Mouse (Mus musculus) right cerebral cortex, postnatal 4 days (tissue): ENCODE measurements around the gene Ccdc155.
"Not testable (repeated sequence)": the region's sequence is repeated elsewhere in the genome, so short reads cannot be mapped to it uniquely, and the experiment has no call there.

ENCODE experiments used
- DNase-seq: peaks from one replicate; pipeline ENCODE4 v3.0.0-alpha.2; 2022

Gene Ccdc155

DNA sequence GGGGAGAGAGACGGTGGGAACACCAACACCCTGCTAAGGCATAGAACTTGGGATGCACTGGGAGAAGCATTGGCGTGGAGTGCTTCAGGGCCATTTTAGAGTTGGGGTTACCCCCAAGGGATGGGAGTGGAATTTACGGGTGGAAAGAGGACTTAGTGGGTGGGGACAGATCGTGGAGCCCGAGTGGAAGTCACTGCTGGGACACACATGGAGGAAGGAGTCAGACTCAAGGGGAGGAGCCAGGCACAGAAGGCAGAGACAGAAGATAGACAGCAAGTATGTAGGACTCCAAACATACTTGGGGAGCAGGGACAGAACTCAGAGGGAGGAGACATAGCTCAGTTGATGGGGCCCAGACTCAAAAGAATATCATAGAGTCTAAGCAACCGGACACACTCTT is 42.1 kb downstream of the Ccdc155 start:
- no peak for DNase-seq

DNA sequence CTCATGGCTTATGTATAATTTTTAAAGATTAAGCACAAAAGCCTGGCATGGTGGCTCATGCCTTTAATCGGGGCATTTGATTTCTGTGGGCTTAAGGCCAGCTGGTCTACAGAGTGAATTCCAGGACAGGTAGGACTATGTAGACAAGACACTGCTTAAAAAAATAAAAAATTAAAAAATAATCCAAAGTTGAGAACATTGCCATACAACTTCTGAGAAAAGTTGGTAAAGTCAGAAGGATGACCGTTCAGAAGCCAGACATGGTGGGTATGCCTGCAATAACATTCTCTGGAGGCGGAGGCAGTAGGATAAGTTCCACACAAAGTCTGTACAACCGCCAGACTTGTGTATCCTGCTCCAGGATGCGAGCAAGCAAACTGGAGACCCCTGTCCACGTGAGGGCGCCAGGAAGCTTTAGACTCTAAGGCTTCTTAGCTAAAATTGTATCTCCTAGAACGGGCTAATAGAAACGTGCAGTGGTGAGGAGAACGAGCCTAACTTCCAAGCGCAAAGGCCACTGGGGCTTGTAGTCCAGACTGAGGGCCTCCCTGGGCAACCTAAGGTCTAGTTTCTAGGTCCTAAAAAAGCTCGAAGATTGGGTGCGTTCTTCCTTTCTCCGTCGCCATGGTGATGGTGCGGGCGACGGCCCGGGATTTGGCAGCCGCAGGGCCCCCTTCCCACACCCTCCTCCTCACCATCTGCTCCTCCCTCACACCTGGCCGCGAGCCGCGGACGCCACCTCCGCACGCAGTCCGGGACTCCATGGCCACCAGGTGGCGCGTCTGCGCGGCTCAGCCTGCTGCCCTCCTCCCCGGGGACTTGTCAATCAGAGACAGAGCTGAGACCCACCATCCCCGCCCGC is 42.8 kb downstream of the Ccdc155 start:
- DNase-seq: peak; percentile 97

DNA sequence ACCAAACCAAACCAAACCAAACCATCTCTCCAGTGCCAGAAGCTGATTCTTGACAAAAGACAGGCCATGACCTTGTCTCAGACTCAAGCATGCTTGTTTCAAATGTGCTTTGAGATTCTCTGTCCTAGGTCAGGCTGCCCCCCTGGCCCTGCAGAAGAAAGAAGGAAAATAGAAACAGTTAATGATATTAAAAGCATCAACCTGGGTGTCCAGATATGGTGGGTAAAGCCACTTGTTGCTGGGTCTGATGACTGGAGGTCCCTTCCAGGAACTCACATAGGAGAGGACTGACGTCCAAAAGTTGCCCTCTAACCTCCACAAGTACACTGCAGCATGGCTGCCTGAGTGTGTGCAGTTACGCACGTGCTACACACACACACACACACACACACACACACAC is 43.8 kb downstream of the Ccdc155 start:
- no peak for DNase-seq

DNA sequence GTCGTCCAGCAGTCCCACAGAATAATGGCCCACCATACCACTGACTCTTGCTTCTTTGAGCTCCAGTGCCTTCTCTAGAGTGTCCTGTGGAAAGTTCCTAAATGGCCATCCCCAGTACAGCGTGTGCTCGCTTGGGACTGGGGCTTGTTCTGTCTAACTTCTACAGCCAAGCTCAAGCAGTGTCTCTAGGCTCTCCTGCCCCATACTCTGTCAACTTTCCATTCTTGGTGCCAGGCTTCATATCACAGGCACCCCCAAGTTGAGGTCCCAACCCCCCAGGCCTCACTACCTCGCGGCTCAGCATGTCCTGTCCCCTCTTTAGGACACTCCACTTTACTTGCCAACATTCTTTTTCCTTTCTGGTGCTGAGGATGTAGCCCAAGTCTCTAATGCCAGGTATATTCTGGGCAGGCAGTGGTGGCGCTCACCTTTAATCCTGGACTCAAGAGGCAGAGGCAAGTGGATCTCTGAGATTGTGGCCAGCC is 44.3 kb downstream of the Ccdc155 start:
- no peak for DNase-seq

DNA sequence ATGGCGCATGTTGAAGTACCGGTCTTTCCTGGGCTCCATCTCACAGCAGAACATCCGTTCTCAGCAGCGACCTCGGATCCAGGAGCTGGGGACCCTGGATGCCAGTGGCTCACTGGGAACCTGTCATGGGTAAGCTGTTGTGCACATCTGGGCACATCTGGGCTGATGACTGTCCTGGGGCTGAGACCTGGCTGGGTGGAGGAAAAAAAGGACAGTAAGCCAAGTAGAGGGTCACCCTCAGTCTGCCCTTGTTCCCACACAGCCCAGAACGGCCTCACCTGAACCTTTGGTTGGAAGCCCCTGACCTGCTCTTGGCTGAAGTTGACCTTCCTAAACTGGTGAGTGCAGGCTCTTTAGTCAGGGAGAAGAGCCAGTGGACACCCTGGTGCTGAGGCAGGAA is 45.7 kb downstream of the Ccdc155 start:
- no peak for DNase-seq

DNA sequence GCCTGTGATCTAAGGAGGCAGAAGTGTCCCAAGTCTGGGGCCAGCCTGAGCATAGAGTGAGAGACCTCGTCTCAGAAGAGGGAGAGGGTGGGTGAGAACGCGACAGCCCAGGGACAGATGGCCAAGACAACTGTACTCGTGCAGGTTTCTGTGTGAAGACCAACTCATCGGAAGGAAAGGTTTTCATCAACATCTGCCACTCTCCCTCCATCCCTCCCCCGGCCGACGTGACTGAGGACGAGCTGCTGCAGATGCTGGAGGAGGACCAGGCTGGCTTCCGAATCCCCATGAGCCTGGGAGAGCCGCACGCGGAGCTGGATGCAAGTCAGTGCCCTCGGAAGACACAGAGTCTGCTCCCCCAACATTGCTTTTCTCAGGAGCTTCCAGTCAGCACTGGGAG is 47.2 kb downstream of the Ccdc155 start:
- DNase-seq: no peak

DNA sequence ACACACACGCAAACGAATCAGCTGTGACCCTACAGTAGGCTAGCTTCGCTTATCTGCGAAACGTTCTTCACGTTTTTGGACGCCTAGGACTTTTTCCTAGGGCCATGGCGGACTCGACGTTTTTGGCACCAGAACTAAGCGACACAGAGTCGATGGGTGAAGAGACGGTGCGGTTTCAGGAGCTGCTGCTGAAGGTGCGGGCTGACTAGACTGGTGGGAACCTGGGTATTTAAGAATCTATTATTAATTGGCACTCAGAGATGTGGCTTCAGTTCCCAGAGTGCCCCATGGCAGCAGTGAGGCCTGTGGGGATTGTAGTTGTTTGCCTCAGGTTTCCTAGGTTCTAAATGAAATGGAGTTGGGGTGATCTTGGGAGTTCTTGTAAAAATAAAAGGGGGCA is 48.5 kb downstream of the Ccdc155 start:
- DNase-seq: no peak

DNA sequence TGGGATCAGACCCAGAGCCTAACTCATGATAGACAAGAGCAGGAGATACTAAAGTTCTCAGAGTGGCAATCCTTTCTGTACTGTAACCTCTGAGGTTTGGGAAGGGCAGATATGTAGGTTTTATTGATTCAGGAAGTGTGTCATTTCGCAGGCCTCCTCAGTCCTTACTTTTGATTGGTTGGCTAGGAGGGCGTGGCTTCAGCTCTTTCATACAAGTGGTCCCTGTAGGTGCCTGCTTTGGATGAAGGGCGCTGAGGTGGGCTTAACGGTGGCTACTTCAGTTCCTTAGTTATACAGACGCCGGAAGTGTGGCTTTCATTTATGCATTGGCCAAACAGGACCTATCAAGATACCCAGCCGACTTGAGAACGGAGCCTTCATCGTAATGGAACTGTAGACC is 49.1 kb downstream of the Ccdc155 start:
- DNase-seq: no peak

DNA sequence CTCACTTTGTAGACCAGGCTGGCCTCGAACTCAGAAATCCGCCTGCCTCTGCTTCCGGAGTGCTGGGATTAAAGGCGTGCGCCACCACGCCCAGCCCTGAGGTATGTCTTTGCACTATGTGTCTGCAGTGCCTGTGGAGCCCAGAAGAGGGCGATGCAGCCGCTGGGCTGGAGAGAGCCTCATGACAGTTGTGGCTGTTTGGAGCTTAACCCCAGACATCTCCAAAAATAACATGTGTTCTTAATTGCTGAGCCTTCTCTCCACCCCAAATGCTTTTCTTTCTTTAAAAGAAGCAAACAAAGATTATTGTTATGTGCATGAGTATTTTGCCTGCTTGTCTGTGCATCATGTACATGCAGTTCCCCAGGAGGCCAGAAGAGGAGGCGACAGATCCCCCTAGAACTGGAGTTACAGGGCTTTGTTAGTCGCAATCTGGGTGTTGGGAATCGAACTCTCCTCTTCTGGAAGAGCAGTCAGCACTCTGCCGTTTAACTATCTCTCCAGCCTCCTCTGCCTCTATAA is 49.6 kb downstream of the Ccdc155 start:
- peak; percentile 62 for DNase-seq

DNA sequence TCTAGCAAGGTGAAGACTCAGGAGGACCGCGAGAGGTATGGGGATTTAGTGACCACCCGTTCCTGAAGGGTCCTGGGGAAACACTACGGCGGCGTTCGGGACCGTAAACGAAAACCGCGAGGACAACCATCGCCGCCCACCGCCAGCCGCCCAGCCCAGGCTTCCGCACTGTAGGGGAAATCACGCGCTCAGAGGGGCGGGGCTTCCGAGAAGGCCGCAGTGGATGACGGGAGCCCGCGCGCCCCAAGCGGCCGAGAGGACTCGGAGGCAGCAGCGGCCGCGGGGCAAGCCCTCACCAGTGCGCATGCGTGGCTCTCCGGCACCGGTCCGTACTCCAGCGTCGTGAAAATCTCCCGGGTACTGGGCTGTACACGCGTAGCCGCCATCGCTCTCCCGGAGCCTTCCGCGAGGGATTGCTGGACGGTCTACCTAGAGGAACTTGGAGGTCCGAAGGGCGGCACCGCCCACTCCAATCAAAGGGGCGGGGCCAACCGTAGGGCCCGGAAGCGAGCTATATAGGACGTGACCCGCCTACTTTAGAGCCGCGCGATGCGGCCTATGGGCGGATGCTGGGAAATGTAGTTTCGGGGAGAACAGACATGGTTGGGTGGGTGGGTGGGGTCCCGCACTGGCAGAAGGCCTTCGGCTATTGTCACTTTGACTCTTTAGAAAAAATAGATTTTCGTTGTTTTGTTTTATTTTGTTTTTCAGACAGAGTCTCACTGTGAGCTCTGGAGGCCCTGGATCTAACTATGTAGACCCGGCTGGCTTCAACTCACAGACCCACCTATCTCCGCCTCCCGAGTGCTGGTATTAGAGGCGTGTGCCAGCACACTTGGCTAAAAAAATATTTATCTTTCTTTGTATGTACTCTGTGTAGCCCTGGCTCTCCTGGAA is 50.3 kb downstream of the Ccdc155 start, which contains the start of the genes Pih1d1 and Aldh16a1:
Gene Pih1d1 (plus strand): TSS at position 208 of the 897 bp plus-strand sequence.
Gene Aldh16a1 (minus strand): TSS at position 489 of the 897 bp plus-strand sequence.
- peak; percentile 98 for DNase-seq

DNA sequence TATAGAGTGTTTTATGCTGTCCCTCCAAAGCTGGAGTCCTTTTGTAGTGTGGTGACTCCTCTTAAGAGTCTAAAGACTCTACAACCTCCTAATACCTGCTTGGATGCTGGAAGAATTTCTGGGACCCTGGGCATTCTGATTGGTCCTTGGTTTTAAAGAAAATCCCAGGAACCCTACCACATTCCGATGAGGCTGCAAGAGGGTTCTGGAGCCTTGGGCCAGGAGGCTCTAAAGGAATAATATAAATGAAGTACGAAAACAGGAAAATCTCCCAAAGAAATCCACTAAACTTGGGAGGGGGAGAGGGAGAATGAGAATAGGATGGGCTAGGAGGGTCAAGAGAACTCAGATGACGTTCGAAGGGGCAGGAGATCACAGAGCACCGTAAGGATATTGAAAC is 51.1 kb downstream of the Ccdc155 start:
- DNase-seq: no peak

DNA sequence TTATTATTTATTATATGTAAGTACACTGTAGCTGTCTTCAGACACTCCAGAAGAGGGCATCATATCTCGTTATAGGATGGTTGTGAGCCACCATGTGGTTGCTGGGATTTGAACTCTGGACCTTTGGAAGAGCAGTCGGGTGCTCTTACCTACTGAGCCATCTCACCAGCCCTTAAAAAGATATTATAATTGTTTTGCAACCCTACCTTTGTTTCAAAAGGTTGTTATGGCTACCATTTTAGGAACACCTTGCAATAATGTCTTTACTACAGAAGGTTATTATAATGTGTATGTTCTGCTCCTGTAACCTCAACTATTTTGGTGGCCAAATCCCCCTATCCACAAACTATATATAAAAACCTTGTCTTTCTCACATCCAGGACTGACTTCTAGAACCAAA is 51.6 kb downstream of the Ccdc155 start:
- not testable (repeated sequence) for DNase-seq

DNA sequence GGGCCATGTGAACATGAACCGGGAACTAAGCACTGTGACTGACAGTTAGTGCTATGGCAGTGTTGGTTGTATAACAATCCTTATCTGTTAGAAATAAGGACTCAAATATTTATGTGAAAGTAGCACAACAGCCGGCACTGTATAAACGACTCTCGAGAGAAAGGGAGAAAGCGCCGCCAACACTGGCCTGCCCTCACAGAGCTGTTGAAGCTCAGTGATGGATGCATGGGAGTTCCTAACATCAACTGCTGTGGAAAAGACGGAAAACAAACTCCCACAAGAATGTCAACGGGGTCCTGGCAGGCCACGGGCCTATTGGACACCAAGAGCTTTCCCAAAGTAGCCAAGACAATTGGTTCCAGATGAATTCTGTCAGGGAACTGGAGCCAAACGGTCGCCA is 53.4 kb downstream of the Ccdc155 start:
- DNase-seq: no peak

DNA sequence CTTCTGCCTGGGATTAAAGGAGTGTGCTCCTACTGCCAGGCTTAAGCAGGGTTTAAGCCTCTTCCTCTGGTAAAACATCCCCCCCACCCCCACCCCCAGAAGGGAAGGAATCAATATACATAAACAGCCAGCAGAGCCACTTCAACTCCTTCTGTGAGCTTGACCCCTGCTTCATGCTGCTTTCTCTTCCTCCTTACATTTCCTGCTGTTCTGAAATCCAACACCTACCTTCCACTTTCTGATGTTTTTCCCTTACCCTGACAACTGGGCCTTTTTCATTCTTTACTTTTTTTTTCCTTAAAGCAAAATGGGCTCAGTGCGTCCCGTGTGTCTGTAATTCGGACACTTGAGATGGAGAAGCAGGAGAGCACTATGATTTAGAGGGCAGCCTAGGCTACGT is 54.4 kb downstream of the Ccdc155 start:
- no peak for DNase-seq

DNA sequence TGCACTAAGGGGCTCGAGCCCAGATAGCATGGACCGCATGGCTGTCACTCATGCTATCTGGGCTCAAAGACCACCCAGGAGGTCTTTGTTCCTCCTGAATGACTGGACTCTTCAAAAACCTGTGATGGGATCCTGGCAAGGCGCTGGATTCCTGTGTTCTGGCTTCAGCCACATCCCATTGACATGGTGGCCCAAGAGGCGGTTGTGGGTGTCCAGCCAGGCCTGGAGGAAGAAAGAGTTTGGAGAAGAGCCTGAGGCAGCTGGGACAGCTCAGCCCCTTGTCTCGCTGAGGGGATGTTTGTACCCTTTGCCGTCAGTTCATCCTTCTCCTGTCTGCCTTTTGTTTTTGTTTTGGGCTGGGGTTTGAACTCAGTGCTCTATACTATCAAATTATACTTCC is 55.1 kb downstream of the Ccdc155 start:
- DNase-seq: no peak

DNA sequence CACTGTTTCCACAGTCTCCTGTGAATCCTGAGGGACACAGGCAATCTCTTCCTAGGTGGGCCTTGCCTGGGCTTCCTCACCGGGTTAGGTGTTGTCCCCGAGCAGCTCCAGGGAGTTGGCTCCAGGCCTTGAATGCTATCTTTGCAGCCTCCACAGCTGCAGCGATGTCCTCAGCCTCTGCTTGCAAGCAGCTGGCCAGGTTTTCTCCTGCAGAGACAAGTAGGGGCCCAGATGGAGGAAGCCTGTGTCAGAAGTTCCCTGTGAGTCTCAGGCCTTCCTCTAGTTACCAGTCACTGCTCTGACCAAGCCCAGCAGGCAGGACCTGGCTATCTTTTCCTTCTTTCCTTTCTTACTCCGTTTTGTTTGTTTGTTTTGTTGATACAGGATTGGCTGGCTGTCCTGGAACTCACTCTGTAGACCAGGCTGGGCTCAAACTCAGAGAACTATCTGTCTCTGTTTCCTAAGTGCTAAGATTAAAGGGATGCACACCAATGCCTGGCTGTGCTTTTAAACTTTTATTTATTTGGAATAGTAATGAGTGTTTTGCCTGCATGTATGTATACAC is 56.1 kb downstream of the Ccdc155 start:
- no peak for DNase-seq

DNA sequence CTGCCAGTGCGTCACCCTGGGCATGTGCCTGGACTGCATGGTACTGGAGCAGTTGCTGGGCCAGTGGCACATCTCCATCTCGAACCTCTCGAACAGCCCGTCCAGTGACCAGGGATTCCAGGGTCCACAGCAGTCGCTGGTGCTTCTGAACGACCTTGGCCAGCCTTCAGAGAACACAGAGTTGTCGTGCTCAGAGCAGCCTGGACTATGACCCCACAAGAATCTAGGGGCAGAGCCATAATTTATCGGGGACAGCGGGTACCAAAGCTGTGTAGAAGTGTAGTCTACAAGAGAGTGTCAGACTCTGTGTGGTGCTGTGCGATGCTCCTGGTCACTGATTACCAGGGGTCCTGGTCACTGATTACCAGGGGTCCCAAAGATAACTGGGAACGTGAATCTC is 56.8 kb downstream of the Ccdc155 start:
- DNase-seq: no peak

DNA sequence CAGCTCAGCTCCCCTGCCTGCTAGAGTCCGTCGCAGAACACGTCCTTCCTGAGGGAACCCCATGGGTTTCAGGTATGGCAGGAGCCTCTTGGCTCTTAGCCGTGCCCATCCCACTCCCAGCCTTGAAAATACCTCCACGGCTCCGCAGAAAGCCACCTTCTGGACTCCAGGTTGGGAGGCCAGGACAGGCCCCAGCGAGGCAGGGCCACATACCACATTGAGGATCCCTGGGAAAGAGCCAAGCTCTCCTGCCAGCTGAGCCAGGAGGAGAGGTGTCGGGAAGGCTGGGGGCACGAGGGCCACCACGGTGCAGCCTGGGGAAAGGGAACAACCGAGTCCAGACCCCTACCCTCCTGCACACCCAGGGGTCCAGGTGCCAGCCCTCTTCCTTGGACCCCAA is 57.4 kb downstream of the Ccdc155 start:
- DNase-seq: no peak

DNA sequence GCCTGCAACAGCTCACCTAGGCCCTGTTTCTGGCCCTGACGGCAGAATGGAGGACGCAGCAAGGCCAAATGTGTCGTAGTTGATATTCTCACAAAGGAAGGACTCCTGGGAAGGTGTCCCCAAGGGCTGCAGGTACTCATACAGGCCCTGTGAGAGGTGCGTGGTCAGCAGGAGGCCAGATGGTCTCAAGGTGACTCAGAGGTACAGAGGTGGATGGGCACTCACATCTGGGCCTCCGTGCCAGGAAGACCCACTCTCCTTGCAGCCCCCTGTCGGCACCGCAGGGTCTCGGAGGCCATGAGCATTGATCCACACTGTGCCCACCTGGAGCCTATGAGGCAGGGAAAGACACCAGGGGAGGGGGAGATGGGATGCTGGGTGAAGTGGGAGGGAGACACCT is 59.2 kb downstream of the Ccdc155 start:
- DNase-seq: no peak

DNA sequence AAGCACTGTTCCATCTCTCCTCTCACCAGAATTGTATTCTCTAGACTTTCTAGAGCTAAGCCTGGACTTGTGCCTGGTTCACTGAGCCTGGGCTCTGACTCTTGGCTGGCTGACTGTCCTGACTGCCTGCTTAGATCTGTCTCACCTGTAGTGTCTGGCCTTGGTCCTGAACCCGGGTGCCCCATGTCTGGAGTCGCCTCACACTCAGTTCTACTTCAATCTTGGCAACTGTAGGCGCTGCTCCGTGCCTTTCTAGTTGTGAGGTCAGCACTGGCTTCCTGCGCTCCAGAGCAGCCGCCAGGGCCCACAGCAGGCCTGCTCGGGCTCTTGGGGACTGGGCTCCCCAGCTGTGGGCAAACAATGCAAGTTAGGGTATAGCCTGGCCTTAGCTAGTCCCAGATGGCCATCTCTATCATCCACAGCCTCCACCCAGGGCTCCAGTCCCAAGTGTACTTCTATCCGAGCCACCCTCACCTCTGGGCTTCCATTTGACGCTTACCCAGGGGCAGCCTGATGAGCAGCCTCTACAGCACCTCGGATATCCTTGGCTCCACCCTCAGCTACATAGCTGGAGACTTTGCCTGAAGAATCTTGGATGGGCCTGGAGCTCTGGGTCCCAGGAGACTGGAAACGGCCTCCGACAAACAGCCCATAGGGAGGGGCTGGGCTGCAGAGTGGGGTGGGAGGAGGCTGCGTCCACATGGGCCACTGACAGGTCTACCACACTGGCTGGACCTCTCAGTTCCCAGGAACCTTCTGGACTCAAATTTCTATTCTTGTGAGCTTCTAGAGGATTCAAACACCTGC is 60.1 kb downstream of the Ccdc155 start:
- no peak for DNase-seq

DNA sequence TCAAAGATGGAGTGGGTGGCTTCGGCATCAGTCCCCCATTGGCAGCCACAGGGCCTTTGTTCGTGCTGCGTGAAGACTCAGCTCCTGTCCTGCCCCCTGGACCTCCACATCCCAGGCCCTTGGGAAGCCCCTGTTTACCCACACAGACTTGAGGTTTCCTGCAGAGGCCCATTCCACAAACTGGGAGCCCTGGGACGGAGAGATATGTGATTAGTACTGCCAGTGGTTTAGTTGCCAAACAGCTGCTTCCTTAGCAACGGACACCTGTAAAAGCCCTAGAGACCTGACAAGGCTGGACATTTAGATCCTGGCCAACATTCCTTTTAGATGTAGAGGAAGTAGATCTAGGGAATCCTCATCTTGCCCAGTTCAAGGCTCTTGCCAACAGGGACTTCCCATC is 62.8 kb downstream of the Ccdc155 start:
- DNase-seq: no peak

DNA sequence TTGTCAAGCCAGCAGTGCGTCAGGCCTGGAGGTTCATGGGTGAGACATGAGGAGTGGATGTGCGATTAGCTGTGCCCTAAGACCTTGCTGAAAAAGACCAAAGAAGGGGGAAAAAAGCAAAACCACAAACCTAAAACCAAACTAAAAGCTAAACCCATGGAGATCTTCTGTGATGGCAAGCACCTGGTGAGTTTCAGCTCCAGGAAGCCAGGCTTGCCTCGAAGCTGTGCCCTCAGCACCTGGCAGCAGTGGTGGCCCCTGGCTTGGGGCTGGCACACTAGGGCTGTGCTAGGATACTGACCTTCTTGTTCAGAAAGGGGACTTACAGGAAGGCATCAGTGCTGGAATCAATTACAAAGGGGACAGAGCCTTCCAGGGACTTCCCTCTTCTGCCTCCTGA is 63.4 kb downstream of the Ccdc155 start:
- no peak for DNase-seq
